Mouse (Mus musculus) MEL (cell line): ENCODE data around the gene Nme1.

Source experiments
- CHD2 ChIP-seq: IDR thresholded peaks from 2 replicates; pipeline ENCODE4 v1.6.1; 2011; ENCODE audit warnings: low read length, improper control_type of control experiment
- CTCF ChIP-seq, 3 experiments: IDR thresholded peaks in 2 of 3; conservative IDR thresholded peaks in 1 of 3; 2 replicates each; pipeline ENCODE4 v1.5.1; 2011 to 2012; ENCODE audit warnings: low read length in 3 of 3, low read depth in 2 of 3, mild to moderate bottlenecking in 2 of 3, improper control_type of control experiment in 1 of 3, inconsistent platforms in 1 of 3, mixed read lengths in 1 of 3, moderate library complexity in 1 of 3; ENCODE audit not compliant: control insufficient read depth in 1 of 3, insufficient read depth in 1 of 3, poor library complexity in 1 of 3, severe bottlenecking in 1 of 3
- E2F4 ChIP-seq: IDR thresholded peaks from 2 replicates; pipeline ENCODE4 v1.6.1; 2011; ENCODE audit warnings: low read depth, low read length, improper control_type of control experiment, borderline replicate concordance
- ELF1 ChIP-seq: IDR thresholded peaks from 2 replicates; pipeline ENCODE4 v1.6.1; 2014; ENCODE audit warnings: low read depth, mild to moderate bottlenecking, inconsistent platforms, low read length, improper control_type of control experiment, moderate library complexity
- MAFK ChIP-seq: IDR thresholded peaks from 2 replicates; pipeline ENCODE4 v1.6.1; 2011; ENCODE audit warnings: low read depth, mild to moderate bottlenecking, low read length, improper control_type of control experiment, borderline replicate concordance
- MAZ ChIP-seq: IDR thresholded peaks from 2 replicates; pipeline ENCODE4 v1.6.1; 2012; ENCODE audit warnings: low read depth, mild to moderate bottlenecking, inconsistent platforms, low read length, improper control_type of control experiment
- NRF1 ChIP-seq: IDR thresholded peaks from 2 replicates; pipeline ENCODE4 v1.6.1; 2014; ENCODE audit warnings: low read depth, mild to moderate bottlenecking, inconsistent platforms, low read length, improper control_type of control experiment, moderate library complexity; ENCODE audit not compliant: poor library complexity, insufficient read depth, severe bottlenecking
- POLR2A ChIP-seq, 2 experiments: IDR thresholded peaks; 2 replicates each; pipeline ENCODE4 v1.6.1; 2011 to 2012; ENCODE audit warnings: low read length in 2 of 2, mild to moderate bottlenecking in 2 of 2, control low read depth in 1 of 2, improper control_type of control experiment in 1 of 2, low read depth in 1 of 2, moderate library complexity in 1 of 2; ENCODE audit not compliant: control insufficient read depth in 1 of 2, insufficient read depth in 1 of 2, poor library complexity in 1 of 2
- POLR2AphosphoS2 ChIP-seq: IDR thresholded peaks from 2 replicates; pipeline ENCODE4 v1.6.1; 2011; ENCODE audit warnings: low read length, improper control_type of control experiment
- SMC3 ChIP-seq: IDR thresholded peaks from 2 replicates; pipeline ENCODE4 v1.6.1; 2011; ENCODE audit warnings: low read depth, low read length, improper control_type of control experiment
- TCF12 ChIP-seq: IDR thresholded peaks from 2 replicates; pipeline ENCODE4 v1.6.1; 2014; ENCODE audit warnings: low read depth, mild to moderate bottlenecking, inconsistent platforms, low read length, improper control_type of control experiment, moderate library complexity
- USF1 ChIP-seq: IDR thresholded peaks from 2 replicates; pipeline ENCODE4 v1.6.1; 2014; ENCODE audit warnings: low read depth, mild to moderate bottlenecking, inconsistent platforms, low read length, improper control_type of control experiment, moderate library complexity
- ZKSCAN1 ChIP-seq: IDR thresholded peaks from 2 replicates; pipeline ENCODE4 v1.6.1; 2012; ENCODE audit warnings: low read depth, mild to moderate bottlenecking, inconsistent platforms, low read length, improper control_type of control experiment, moderate library complexity

DNA sequence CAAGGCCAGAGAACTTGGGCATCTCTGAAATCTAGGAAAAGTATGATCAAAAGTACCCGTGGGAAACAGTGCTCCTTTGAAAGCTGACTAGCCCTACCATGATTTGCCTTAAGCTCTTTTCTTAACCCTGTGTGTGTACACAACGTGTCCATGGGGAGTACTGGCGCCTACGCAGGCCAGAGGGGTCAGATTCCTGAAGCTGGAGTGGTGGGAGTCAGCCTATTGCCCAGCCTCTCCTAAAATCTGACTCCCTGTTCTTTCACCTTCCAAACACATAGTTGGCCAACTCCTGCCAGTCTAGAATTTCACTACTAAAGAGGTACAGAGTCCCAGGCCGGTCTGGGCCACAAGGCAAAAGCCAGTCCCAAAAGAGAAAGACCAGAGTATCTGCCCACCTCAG, 15.9 kb downstream of the Nme1 start:
- TF ChIP-seq MAFK = no peak
- TF ChIP-seq POLR2A (IDR thresholded peaks at IDR 0.05; ENCODE audit: control insufficient read depth in 1 of 2, insufficient read depth in 1 of 2, low read depth in 1 of 2, low read length in 2 of 2, poor library complexity in 1 of 2) = no peak
- no peak for TF ChIP-seq CTCF (IDR thresholded peaks at IDR 0.05 in 2 of 3, conservative IDR thresholded peaks at IDR 0.05 in 1 of 3; ENCODE audit: control insufficient read depth in 1 of 3, insufficient read depth in 1 of 3, low read depth in 2 of 3, low read length in 3 of 3, poor library complexity in 1 of 3, severe bottlenecking in 1 of 3)
- TF ChIP-seq USF1 = no peak
- no peak for TF ChIP-seq NRF1
- no peak for TF ChIP-seq CHD2
- TF ChIP-seq E2F4 = no peak
- TF ChIP-seq TCF12 = no peak
- no peak for TF ChIP-seq POLR2AphosphoS2
- TF ChIP-seq SMC3 = no peak
- TF ChIP-seq ELF1 = no peak
- TF ChIP-seq MAZ = no peak
- TF ChIP-seq ZKSCAN1 = no peak
